Mouse (Mus musculus) central nervous system, embryonic 11.5 days (tissue): ENCODE data around the gene Slc8b1. TPM values are rescaled to one million over a fixed set of nuclear protein-coding genes. Genes with fewer than 3 reads are reported as not detected.

Experiments
- polyA plus RNA-seq: library from polyadenylated mRNA; depleted of rRNA; stranded (reverse); fragments of >200 nt; gene quantifications from 2 replicates; pipeline ENCODE4 v1.2.3, GENCODE M21; 2012; rRNA removed

Gene Slc8b1
- 4.4 and 5.1 TPM in 2 replicates for polyA plus RNA-seq

DNA sequence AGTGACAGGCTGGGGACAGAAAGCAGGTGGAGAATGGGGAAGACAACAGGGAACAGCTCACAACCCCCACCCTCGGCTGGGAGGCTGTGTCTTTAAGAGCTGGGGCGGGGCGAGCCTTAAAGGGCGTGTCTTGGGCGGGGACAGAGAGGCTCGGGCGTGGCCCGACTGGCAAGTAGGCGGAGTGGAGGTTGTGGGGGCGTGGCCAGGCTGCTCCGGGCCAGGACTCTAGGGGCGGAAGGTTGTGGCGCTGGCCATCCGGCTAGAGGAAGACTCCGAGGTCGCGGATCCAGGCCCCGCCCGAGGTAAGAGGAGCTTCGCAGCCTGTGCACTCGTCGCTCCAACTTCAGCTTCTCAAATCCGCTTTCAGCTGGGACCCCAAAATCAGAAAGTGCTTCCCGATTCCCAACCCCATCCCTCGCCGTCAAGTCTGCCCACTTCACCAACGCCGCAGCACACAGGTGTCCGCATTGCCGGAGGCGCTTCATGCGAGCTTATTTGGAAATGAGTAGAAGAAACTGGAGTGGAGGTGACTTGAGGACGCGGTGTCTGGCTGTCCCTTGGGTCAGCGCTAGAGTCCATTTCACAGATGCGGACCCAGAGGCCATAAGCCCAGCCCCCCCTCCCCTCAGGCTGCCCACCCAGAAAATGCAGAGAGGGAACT lies at the start of gene Slc8b1:
TSS of gene Slc8b1 (plus strand) at position 187 of the 661 bp plus-strand sequence.

DNA sequence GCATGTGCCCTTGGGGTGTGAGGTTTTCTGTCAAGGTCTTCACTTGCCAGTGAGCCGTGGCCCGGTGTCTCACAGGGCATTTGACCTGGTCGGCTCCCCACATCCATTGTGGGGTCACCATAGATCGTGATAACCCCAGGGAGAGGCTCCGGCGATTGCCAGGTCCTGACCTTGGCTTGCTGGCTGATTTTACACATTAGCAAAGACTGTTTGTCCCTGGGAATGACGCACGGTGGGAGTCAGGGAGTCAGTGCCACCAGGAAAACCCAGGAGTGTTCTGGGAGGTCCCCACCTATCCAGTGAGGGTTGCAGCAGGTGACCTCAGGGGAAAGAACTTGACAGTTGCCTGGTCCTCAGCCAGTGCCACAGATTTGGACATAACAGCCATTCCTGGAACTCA lies 38.2 kb upstream of the Slc8b1 start, which contains the start of gene Sdsl:
TSS of gene Sdsl (minus strand) at position 41 of the 400 bp plus-strand sequence.

DNA sequence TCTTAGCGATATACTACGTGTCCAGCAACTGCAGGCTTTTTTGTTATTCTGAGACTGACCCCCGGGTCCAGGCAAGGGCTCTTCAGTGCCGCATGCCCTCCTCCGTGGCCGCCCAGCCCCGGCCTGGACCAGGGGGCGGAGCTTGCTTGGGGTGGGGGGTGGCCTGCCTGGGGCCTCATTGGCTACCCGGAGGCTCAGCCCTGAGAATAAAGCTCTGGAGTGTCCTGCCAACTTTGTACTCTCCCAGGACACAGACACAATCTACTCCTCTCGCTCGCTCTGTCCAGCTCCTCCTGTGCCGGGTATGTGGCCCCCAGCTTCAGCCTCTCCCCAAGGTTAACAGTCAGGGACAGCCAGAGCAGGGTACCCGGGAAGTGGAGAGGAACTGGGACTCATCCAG lies 34.7 kb upstream of the Slc8b1 start, which contains the start of gene Sds:
TSS of gene Sds (plus strand) at position 231 of the 400 bp plus-strand sequence.

DNA sequence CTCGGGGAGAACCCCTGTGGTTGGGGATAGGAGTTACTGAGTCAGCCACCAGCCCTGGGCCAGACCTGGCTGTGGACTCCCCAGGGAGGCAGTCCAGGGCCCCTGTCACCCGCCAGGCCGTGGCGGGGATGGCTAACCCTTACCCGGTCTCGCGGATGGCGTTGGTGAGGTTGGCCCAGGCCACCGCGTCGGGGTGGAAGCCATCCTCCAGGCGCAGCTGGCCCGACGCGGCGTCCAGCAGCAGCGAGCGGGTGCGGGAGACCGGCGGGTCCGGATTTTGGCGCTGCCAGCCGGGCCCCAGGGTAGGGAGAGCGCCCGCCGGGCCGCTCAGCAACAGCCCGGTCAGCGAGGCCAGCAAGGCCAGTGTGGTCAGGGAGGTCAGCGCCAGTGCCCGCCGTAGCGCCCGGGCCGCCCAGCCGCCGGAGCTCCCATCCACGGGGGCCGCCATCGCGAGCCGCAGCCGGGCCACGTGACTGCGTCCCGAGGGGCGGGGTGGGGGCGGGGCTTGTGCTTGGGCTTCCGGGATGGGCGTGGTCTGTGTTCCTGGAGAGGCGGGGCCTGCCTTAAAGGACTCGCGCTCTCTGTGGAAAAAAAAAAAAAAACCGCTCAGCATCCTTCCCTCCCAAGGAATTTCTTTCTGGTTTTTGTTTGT lies 7.7 kb upstream of the Slc8b1 start, which contains the start of gene Plbd2:
TSS of gene Plbd2 (minus strand) at position 482 of the 652 bp plus-strand sequence.

Other genes with a start within 250 kb of the Slc8b1 start
- 13.6 and 21.9 TPM in 2 replicates for gene Lhx5, start 79.5 kb upstream of the Slc8b1 start, polyA plus RNA-seq
- 5.2 and 5.9 TPM in 2 replicates for gene Sdsl, start 38.4 kb upstream of the Slc8b1 start, polyA plus RNA-seq
- 0.06 TPM in 2 replicates for gene Sds, start 34.6 kb upstream of the Slc8b1 start, polyA plus RNA-seq
- 10.0 and 17.9 TPM in 2 replicates for gene Plbd2, start 7.5 kb upstream of the Slc8b1 start, polyA plus RNA-seq
- gene Tpcn1, start 77.5 kb downstream of the Slc8b1 start, polyA plus RNA-seq = 14.3 and 26.2 TPM in 2 replicates
- gene Iqcd, start 77.8 kb downstream of the Slc8b1 start, polyA plus RNA-seq = 1.7 and 3.7 TPM in 2 replicates
- 22.7 and 23.9 TPM in 2 replicates for gene Rita1, start 101.4 kb downstream of the Slc8b1 start, polyA plus RNA-seq
- 38.4 and 40.1 TPM in 2 replicates for gene Ddx54, start 101.6 kb downstream of the Slc8b1 start, polyA plus RNA-seq
- gene Cfap73, start 123.1 kb downstream of the Slc8b1 start, polyA plus RNA-seq = 0.09 and 0.11 TPM in 2 replicates
- gene Rasal1, start 137.6 kb downstream of the Slc8b1 start, polyA plus RNA-seq = 0.14 and 0.24 TPM in 2 replicates
- 9.1 and 13.1 TPM in 2 replicates for gene Dtx1, start 200.8 kb downstream of the Slc8b1 start, polyA plus RNA-seq
- 0.36 and 0.40 TPM in 2 replicates for gene Oas2, start 238.7 kb downstream of the Slc8b1 start, polyA plus RNA-seq